Mouse (Mus musculus) telencephalon, adult 2 months (tissue): Measurements from ENCODE around the gene Os9.
"Not testable (repeated sequence)": the region's sequence is repeated elsewhere in the genome, so short reads cannot be mapped to it uniquely, and the experiment has no call there.

ENCODE experiments used
- DNase-seq: peaks from one replicate; pipeline ENCODE4 v3.0.0-alpha.2; 2011; ENCODE audit warnings: low read depth, low spot score

Os9 gene

GRCm38 (mm10) chr10:127121066-127121477 lies at the start of gene Os9:
TSS of gene Os9 (minus strand) at chr10:127121131.
- DNase-seq, result peak; percentile 98

GRCm38 (mm10) chr10:127170002-127170401 lies 49.1 kb upstream of the Os9 start:
- no peak for DNase-seq

GRCm38 (mm10) chr10:127167614-127168192 lies 46.8 kb upstream of the Os9 start:
- DNase-seq, result no peak

- no peak for DNase-seq
These were observed 46.1 kb upstream of the Os9 start for GRCm38 (mm10) chr10:127166771-127167613.

GRCm38 (mm10) chr10:127166404-127166715 lies 45.4 kb upstream of the Os9 start:
- DNase-seq, result no peak

- DNase-seq, result no peak
These were observed 44.9 kb upstream of the Os9 start for GRCm38 (mm10) chr10:127165654-127166403.

- no peak for DNase-seq
These were observed 44.4 kb upstream of the Os9 start for GRCm38 (mm10) chr10:127165354-127165653.

- no peak for DNase-seq
These were observed 43.9 kb upstream of the Os9 start, which contains the start of gene B4galnt1 for GRCm38 (mm10) chr10:127164631-127165353. TSS of gene B4galnt1 (plus strand) at chr10:127165225.

- DNase-seq, result no peak
These were observed 43.3 kb upstream of the Os9 start for GRCm38 (mm10) chr10:127164190-127164589.

- DNase-seq, result peak; percentile 86
These were observed 41.9 kb upstream of the Os9 start for GRCm38 (mm10) chr10:127162771-127163261.

- DNase-seq, result no peak
These were observed 39.8 kb upstream of the Os9 start for GRCm38 (mm10) chr10:127160728-127161127.

GRCm38 (mm10) chr10:127160081-127160480 lies 39.1 kb upstream of the Os9 start:
- DNase-seq, result no peak

- no peak for DNase-seq
These were observed 37.5 kb upstream of the Os9 start for GRCm38 (mm10) chr10:127158471-127158870.

- DNase-seq, result no peak
These were observed 35.6 kb upstream of the Os9 start for GRCm38 (mm10) chr10:127156511-127156910.

GRCm38 (mm10) chr10:127156089-127156488 lies 35.2 kb upstream of the Os9 start:
- DNase-seq, result no peak

GRCm38 (mm10) chr10:127154652-127155051 lies 33.7 kb upstream of the Os9 start:
- no peak for DNase-seq

- no peak for DNase-seq
These were observed 33.3 kb upstream of the Os9 start for GRCm38 (mm10) chr10:127154241-127154640.

- no peak for DNase-seq
These were observed 32.4 kb upstream of the Os9 start for GRCm38 (mm10) chr10:127153323-127153722.

GRCm38 (mm10) chr10:127152556-127152955 lies 31.6 kb upstream of the Os9 start:
- not testable (repeated sequence) for DNase-seq

GRCm38 (mm10) chr10:127151233-127151632 lies 30.3 kb upstream of the Os9 start:
- not testable (repeated sequence) for DNase-seq

GRCm38 (mm10) chr10:127150471-127150872 lies 29.5 kb upstream of the Os9 start:
- no peak for DNase-seq

- DNase-seq, result no peak
These were observed 26.2 kb upstream of the Os9 start for GRCm38 (mm10) chr10:127147135-127147534.
